Mouse (Mus musculus) intestine, embryonic 14.5 days (tissue): ENCODE data around the gene Lpar1. TPM values are rescaled to one million over a fixed set of nuclear protein-coding genes. Genes with fewer than 3 reads are reported as not detected.

Source experiments
- ATAC-seq: fragments of 200-750 bp; cut with Nextera tagmentation; replicated peaks from 2 replicates; pipeline ENCODE4 v1.8.0; 2017; ENCODE audit warnings: low read depth, moderate number of reproducible peaks, moderate TSS enrichment, moderate library complexity; ENCODE audit not compliant: low FRiP score, low TSS enrichment
- DNase-seq: peaks from one replicate; pipeline ENCODE4 v3.0.0-alpha.2; 2018; ENCODE audit warnings: low spot score
- H3K27ac ChIP-seq: fragments of 300-500 bp; sonication (generic); 2 replicates; pipeline ENCODE4 v1.5.1; 2014; ENCODE audit warnings: low read depth, mild to moderate bottlenecking, control low read depth
- H3K27me3 ChIP-seq: fragments of 300-500 bp; sonication (generic); replicated peaks from 2 replicates; pipeline ENCODE4 v1.6.1; 2014; ENCODE audit warnings: low read length, control low read depth; ENCODE audit not compliant: control insufficient read depth, insufficient read depth
- H3K36me3 ChIP-seq: fragments of 300-500 bp; sonication (generic); 2 replicates; pipeline ENCODE4 v1.6.1; 2014; ENCODE audit warnings: low read length, control low read depth; ENCODE audit not compliant: control insufficient read depth, insufficient read depth
- H3K4me1 ChIP-seq: fragments of 300-500 bp; sonication (generic); replicated peaks from 2 replicates; pipeline ENCODE4 v1.6.1; 2014; ENCODE audit warnings: low read length, control low read depth, mixed read lengths; ENCODE audit not compliant: control insufficient read depth, insufficient read depth
- H3K4me2 ChIP-seq: fragments of 300-500 bp; sonication (generic); 2 replicates; pipeline ENCODE4 v1.6.1; 2014; ENCODE audit warnings: low read length
- H3K4me3 ChIP-seq: fragments of 300-500 bp; sonication (generic); 2 replicates; pipeline ENCODE4 v1.5.1; 2014; ENCODE audit warnings: low read depth, low read length, control low read depth, mixed read lengths
- H3K9ac ChIP-seq: fragments of 300-500 bp; sonication (generic); 2 replicates; pipeline ENCODE4 v1.6.1; 2014; ENCODE audit warnings: mild to moderate bottlenecking, low read length
- H3K9me3 ChIP-seq: fragments of 300-500 bp; sonication (generic); 2 replicates; pipeline ENCODE4 v1.6.1; 2016; ENCODE audit warnings: low read length, control low read depth; ENCODE audit not compliant: control insufficient read depth
- WGBS: fragments of 180-500 bp; shearing (Covaris S2); extraction: QIAGEN DNeasy Blood & Tissue Kit; methylation state at CpG from one replicate; pipeline ENCODE4 v1.1.7; 2014; 5-methylcytosine and 5-hydroxymethylcytosine counted together
- polyA plus RNA-seq: library from polyadenylated mRNA; unstranded; fragments of >200 nt; fragmentation: Nextera tagmentation; extraction: Ambion mirVana; gene quantifications from 2 replicates; pipeline ENCODE4 v1.2.1, GENCODE M21; 2014

Gene Lpar1
- polyA plus RNA-seq, 1 experiment from 2014 or later: 57.0 TPM

GRCm38 (mm10) chr4:58469651-58470592, 83.8 kb downstream of the Lpar1 start:
- Histone ChIP-seq H3K9me3 (no peaks in the 10 kb centered on the region), H3K9ac (no peak overlapping the region), H3K4me2 (no peak overlapping the region), H3K4me1 (no peaks in the 10 kb centered on the region), H3K27ac (no peak overlapping the region), H3K4me3 (no peak overlapping the region), H3K36me3 (no peaks in the 10 kb centered on the region), H3K27me3 (no peaks in the 10 kb centered on the region)
- 90% methylated on average over 5 of the region's 5 CpGs for WGBS
- DNase-seq (no peak), ATAC-seq (no peak)

- DNase-seq (no peak), ATAC-seq (no peak)
- Histone ChIP-seq H3K4me1 (no peaks in the 10 kb centered on the region), H3K27me3 (no peaks in the 10 kb centered on the region), H3K4me2 (no peak overlapping the region), H3K9me3 (no peaks in the 10 kb centered on the region), H3K4me3 (no peak overlapping the region), H3K36me3 (no peaks in the 10 kb centered on the region), H3K9ac (no peak overlapping the region), H3K27ac (no peak overlapping the region)
- WGBS: 75% methylated on average over 7 of the region's 7 CpGs
Measured at GRCm38 (mm10) chr4:58469035-58469434, 84.7 kb downstream of the Lpar1 start.

- Histone ChIP-seq H3K4me1 (no peaks in the 10 kb centered on the region), H3K4me3 (no peak overlapping the region), H3K9me3 (no peaks in the 10 kb centered on the region), H3K4me2 (no peak overlapping the region), H3K36me3 (no peaks in the 10 kb centered on the region), H3K9ac (no peak overlapping the region), H3K27ac (no peak overlapping the region), H3K27me3 (no peaks in the 10 kb centered on the region)
- ATAC-seq (no peak), DNase-seq (no peak)
- 90% methylated on average over 5 of the region's 5 CpGs for WGBS
Measured at GRCm38 (mm10) chr4:58465586-58465985, 88.1 kb downstream of the Lpar1 start.

GRCm38 (mm10) chr4:58464390-58465164, 89.1 kb downstream of the Lpar1 start:
- Histone ChIP-seq H3K9me3 (no peaks in the 10 kb centered on the region), H3K27me3 (no peaks in the 10 kb centered on the region), H3K36me3 (0 out of 2 replicates have a peak, but pooled peaks cover 4% of the 10 kb centered on the region), H3K27ac (no peak overlapping the region), H3K4me3 (no peak overlapping the region), H3K4me1 (no peaks in the 10 kb centered on the region), H3K4me2 (no peak overlapping the region), H3K9ac (no peak overlapping the region)
- DNase-seq: no peak
- ATAC-seq: no peak
- WGBS: 93% methylated on average over 13 of the region's 13 CpGs

GRCm38 (mm10) chr4:58462990-58463389, 90.7 kb downstream of the Lpar1 start:
- H3K4me2 ChIP-seq: no peak overlapping the region
- H3K4me3 ChIP-seq: no peak overlapping the region
- no peaks in the 10 kb centered on the region for H3K4me1 ChIP-seq
- H3K36me3 ChIP-seq: 0 out of 2 replicates have a peak, but pooled peaks cover 4% of the 10 kb centered on the region
- ATAC-seq (no peak), DNase-seq (no peak)
- 77% methylated on average over 5 of the region's 5 CpGs for WGBS
- H3K9me3 ChIP-seq: no peaks in the 10 kb centered on the region
- H3K27ac ChIP-seq: no peak overlapping the region
- no peaks in the 10 kb centered on the region for H3K27me3 ChIP-seq
- no peak overlapping the region for H3K9ac ChIP-seq

- no peaks in the 10 kb centered on the region for H3K9me3 ChIP-seq
- ATAC-seq: no peak
- no peak overlapping the region for H3K4me3 ChIP-seq
- H3K36me3 ChIP-seq: 0 out of 2 replicates have a peak, but pooled peaks cover 4% of the 10 kb centered on the region
- no peaks in the 10 kb centered on the region for H3K27me3 ChIP-seq
- DNase-seq: no peak
- H3K9ac ChIP-seq: no peak overlapping the region
- no peak overlapping the region for H3K27ac ChIP-seq
- no peaks in the 10 kb centered on the region for H3K4me1 ChIP-seq
- no peak overlapping the region for H3K4me2 ChIP-seq
- WGBS: 85% methylated on average over 2 of the region's 2 CpGs
Measured at GRCm38 (mm10) chr4:58462586-58462985, 91.1 kb downstream of the Lpar1 start.

GRCm38 (mm10) chr4:58453334-58453733, 100.4 kb downstream of the Lpar1 start:
- DNase-seq: no peak

GRCm38 (mm10) chr4:58448825-58449224, 104.9 kb downstream of the Lpar1 start:
- ATAC-seq: no peak
- DNase-seq: no peak
- Histone ChIP-seq H3K27me3 (no peaks in the 10 kb centered on the region), H3K4me3 (no peak overlapping the region), H3K9me3 (no peaks in the 10 kb centered on the region), H3K4me2 (no peak overlapping the region), H3K4me1 (peaks cover 3% of the 10 kb centered on the region; the same call in 1 of the 2 replicates), H3K27ac (no peak overlapping the region), H3K9ac (no peak overlapping the region), H3K36me3 (no peaks in the 10 kb centered on the region)
- WGBS: 91% methylated on average over 3 of the region's 3 CpGs

More at GRCm38 (mm10) chr4:58453334-58453733, 100.4 kb downstream of the Lpar1 start:
- H3K4me2 ChIP-seq: no peak overlapping the region
- no peaks in the 10 kb centered on the region for H3K9me3 ChIP-seq
- no peaks in the 10 kb centered on the region for H3K36me3 ChIP-seq
- 34% methylated on average over 4 of the region's 4 CpGs for WGBS
- H3K4me3 ChIP-seq: no peak overlapping the region
- no peak overlapping the region for H3K9ac ChIP-seq
- no peak overlapping the region; the same call in 1 of the 2 replicates for H3K27ac ChIP-seq
- H3K4me1 ChIP-seq: 0 out of 2 replicates have a peak, but pooled peaks cover 4% of the 10 kb centered on the region
- no peaks in the 10 kb centered on the region for H3K27me3 ChIP-seq
- no peak for ATAC-seq
